Mouse (Mus musculus): ENCODE measurements around the gene Dnajc15. TPM values are rescaled to one million over a fixed set of nuclear protein-coding genes. Genes with fewer than 3 reads are reported as not detected.

Dnajc15 gene
- polyA plus RNA-seq, 1 experiment from 2014 or later = 107 TPM

DNA sequence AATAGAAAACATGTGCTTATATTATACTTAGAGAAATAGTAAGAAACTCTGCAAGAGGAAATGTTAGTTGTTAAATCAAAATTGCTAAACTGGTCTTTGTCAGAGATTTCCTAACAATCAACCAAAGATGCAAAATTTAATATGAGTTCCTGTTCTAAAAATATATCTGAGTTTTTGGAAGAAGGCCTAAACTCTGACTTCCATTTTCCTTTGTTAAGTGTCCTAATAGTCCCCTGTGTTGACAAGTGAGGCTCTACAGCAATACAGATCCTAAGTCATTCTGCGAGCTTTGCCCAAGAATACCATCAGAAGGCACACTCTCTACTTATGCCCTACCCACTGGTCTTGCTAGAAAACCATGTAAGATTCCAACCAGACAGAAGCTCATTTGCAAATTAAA is 21.0 kb downstream of the Dnajc15 start:
- Histone ChIP-seq H3K27ac (no peak overlapping the region), H3K9me3 (no peaks in the 10 kb centered on the region), H3K4me2 (no peak overlapping the region), H3K4me1 (no peaks in the 10 kb centered on the region), H3K27me3 (no peaks in the 10 kb centered on the region), H3K9ac (no peak overlapping the region), H3K36me3 (peaks cover 16% of the 10 kb centered on the region), H3K4me3 (no peak overlapping the region)
- WGBS = 65% methylated on average over 1 of the region's 1 CpGs
- ATAC-seq (ENCODE audit: insufficient number of reproducible peaks, insufficient read depth, low FRiP score, low TSS enrichment, low read depth) = no peak

DNA sequence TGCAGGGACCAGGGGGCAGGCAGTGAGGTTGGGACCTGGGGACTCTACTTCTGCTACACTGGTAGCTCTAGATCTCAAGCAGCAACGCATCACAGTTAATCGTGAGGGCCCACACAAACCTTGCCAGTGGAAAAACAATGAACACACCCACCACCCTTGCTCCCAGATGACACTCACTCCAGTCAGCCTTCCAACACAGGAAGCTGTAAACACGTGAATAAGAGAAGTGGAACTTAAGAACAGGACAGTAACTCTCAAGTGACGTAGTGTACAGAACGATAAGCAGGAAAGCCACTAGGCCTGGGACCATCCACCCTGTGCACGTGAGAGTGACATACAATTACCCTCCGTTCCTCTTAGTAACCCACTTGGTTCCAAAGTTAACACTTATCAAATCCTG is 25.1 kb downstream of the Dnajc15 start:
- Histone ChIP-seq H3K9me3 (no peaks in the 10 kb centered on the region), H3K27me3 (no peaks in the 10 kb centered on the region), H3K36me3 (peaks cover 13% of the 10 kb centered on the region), H3K4me2 (no peak overlapping the region), H3K4me3 (no peak overlapping the region), H3K27ac (no peak overlapping the region), H3K4me1 (no peaks in the 10 kb centered on the region; the same call in 1 of the 2 replicates), H3K9ac (no peak overlapping the region)
- WGBS = 82% methylated on average over 7 of the region's 7 CpGs
- ATAC-seq (ENCODE audit: insufficient number of reproducible peaks, insufficient read depth, low FRiP score, low TSS enrichment, low read depth) = no peak

DNA sequence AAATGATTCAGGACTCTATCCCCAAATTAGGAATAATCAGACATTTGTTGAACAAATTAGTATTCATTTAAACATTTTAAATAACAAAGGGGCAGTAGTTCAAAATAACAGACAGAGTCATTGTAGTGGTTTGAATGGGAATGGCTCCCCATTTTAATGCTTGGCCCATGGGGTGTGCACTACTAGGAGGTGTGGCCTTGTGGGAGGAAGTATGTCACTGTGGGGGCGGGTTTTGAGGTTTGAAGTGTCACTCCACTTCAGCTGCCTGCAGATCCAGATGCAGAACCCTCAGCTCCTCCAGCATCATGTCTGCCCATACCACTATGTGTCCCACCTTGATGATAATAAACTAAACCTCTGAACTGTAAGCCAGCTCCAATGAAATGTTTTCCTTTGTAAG is 26.6 kb downstream of the Dnajc15 start:
- H3K4me3 ChIP-seq = no peak overlapping the region
- WGBS = 91% methylated on average over 1 of the region's 1 CpGs
- no peaks in the 10 kb centered on the region for H3K27me3 ChIP-seq

DNA sequence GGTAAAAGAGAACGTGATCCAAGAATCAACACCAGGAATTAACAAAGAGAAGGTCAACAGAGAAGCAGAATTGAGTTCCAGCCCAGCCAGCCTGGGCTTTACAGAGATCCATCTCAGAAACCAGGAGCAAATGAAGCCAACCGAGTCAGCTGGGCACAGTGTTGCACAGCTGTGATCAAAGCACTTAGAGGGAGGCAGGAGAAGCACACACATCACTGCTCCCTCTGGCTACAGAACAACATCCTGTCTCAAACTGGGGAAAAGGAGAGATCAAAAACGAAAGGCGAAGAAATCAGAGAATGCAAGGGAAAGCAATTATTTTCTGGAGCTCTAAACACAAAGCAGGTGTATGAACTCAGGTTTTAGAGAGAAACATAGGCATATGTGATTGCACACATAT is 28.7 kb downstream of the Dnajc15 start:
- no peak overlapping the region for H3K27ac ChIP-seq
- no peak overlapping the region for H3K4me3 ChIP-seq
- no peak overlapping the region for H3K4me2 ChIP-seq
- WGBS = 35% methylated on average over 4 of the region's 4 CpGs
- H3K36me3 ChIP-seq = peaks cover 4% of the 10 kb centered on the region; the same call in 1 of the 2 replicates
- H3K9me3 ChIP-seq = no peaks in the 10 kb centered on the region
- no peaks in the 10 kb centered on the region; the same call in 1 of the 2 replicates for H3K4me1 ChIP-seq
- no peak for ATAC-seq (ENCODE audit: insufficient number of reproducible peaks, insufficient read depth, low FRiP score, low TSS enrichment, low read depth)
- no peaks in the 10 kb centered on the region for H3K27me3 ChIP-seq
- no peak overlapping the region for H3K9ac ChIP-seq

More for the DNA sequence above, 26.6 kb downstream of the Dnajc15 start:
- no peak overlapping the region for H3K4me2 ChIP-seq
- no peak for ATAC-seq (ENCODE audit: insufficient number of reproducible peaks, insufficient read depth, low FRiP score, low TSS enrichment, low read depth)
- H3K27ac ChIP-seq = no peak overlapping the region
- no peaks in the 10 kb centered on the region; the same call in 1 of the 2 replicates for H3K4me1 ChIP-seq
- H3K36me3 ChIP-seq = peaks cover 13% of the 10 kb centered on the region
- H3K9ac ChIP-seq = no peak overlapping the region
- no peaks in the 10 kb centered on the region for H3K9me3 ChIP-seq

DNA sequence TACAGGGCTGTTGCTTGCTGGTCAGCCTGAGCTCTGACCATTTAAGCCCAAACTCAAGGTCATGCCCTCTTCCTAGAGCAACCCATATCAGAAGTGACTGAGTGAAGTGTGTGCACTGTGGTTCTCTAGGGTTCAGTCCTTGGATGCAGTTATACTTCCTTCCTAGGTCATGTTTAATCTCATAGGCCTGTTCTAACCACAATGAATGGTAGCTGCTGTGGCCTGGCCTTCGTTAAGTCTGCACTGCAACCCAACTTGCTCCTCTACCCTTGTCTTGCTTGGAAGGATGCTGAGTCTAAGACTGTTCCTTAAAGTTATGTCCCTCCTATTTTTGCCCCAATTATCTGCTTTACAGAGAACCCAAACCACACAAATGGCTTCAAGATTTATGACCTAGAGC is 29.4 kb downstream of the Dnajc15 start:
- Histone ChIP-seq H3K9me3 (no peaks in the 10 kb centered on the region), H3K4me2 (no peak overlapping the region), H3K9ac (no peak overlapping the region), H3K4me3 (no peak overlapping the region), H3K4me1 (peaks cover 2% of the 10 kb centered on the region; the same call in 1 of the 2 replicates), H3K27ac (no peak overlapping the region), H3K27me3 (no peaks in the 10 kb centered on the region), H3K36me3 (no peaks in the 10 kb centered on the region)
- WGBS = 82% methylated on average over 1 of the region's 1 CpGs
- ATAC-seq (ENCODE audit: insufficient number of reproducible peaks, insufficient read depth, low FRiP score, low TSS enrichment, low read depth) = no peak

DNA sequence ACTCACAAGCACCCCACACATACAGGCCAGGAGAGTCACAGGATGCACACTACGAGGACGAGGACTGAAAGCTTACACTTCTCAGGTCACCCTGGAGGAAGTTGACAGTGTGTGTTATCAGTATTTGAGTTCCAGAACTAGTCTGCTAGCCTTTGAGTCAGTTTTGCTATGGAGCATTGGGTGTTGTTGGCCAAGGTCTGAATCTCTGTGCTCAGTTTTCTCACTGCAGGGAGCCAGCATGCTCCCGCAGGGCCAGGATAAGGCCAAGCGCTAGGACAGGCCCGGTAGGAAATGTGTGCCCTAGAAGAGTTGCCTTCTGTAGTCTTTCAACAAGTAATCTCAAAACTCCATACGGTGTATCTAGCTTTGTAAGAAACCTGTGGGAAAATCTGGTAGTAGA is 34.4 kb downstream of the Dnajc15 start:
- Histone ChIP-seq H3K4me1 (0 out of 2 replicates have a peak, but pooled peaks cover 4% of the 10 kb centered on the region), H3K27ac (no peak overlapping the region), H3K27me3 (no peaks in the 10 kb centered on the region), H3K9ac (no peak overlapping the region), H3K9me3 (no peaks in the 10 kb centered on the region), H3K36me3 (no peaks in the 10 kb centered on the region), H3K4me2 (no peak overlapping the region), H3K4me3 (no peak overlapping the region)
- no peak for ATAC-seq (ENCODE audit: insufficient number of reproducible peaks, insufficient read depth, low FRiP score, low TSS enrichment, low read depth)
- WGBS = 80% methylated on average over 6 of the region's 6 CpGs

DNA sequence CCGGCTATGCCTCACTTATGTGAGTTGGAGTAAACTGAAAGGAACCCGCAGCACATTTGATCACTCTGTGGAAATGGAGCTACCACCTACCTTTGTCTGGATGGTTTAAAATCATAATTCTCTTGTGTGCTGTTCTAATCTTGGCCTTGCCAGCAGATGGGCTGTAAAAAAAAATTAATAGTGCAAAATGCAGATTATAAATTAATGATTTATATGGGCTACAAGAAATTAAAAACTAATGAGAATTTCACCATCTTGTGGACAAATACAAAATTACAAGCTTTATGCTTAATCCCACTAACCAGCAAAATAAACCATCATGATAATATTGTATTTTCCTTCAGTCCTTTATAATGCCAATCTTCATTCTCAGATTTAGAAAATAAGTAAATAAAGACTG is 34.8 kb downstream of the Dnajc15 start:
- Histone ChIP-seq H3K36me3 (no peaks in the 10 kb centered on the region), H3K4me2 (no peak overlapping the region), H3K4me3 (no peak overlapping the region), H3K4me1 (0 out of 2 replicates have a peak, but pooled peaks cover 4% of the 10 kb centered on the region), H3K27ac (no peak overlapping the region), H3K9ac (no peak overlapping the region), H3K9me3 (no peaks in the 10 kb centered on the region), H3K27me3 (no peaks in the 10 kb centered on the region)
- no peak for ATAC-seq (ENCODE audit: insufficient number of reproducible peaks, insufficient read depth, low FRiP score, low TSS enrichment, low read depth)
- 87% methylated on average over 2 of the region's 2 CpGs for WGBS

DNA sequence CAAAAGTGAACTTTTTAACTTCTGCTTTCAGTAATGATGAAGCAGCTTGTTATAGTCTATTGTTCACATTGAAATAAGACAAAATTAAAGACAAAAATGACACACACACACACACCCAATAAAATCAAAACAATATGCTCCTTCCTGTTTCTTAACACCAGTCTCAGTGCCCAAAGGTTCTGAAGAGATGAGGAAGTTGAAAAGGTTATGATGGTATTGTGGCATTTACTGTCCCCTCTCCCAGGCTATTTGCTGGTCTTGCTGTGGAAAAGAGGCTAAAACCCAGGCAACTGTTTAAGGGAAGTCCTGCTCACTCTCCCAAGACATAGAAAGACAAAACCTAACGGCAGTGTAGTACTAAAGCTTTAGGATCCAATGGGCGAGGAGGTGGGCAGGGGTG is 38.1 kb downstream of the Dnajc15 start:
- Histone ChIP-seq H3K9me3 (no peaks in the 10 kb centered on the region), H3K27me3 (no peaks in the 10 kb centered on the region), H3K4me1 (0 out of 2 replicates have a peak, but pooled peaks cover 4% of the 10 kb centered on the region), H3K27ac (no peak overlapping the region), H3K9ac (no peak overlapping the region), H3K36me3 (no peaks in the 10 kb centered on the region), H3K4me3 (no peak overlapping the region), H3K4me2 (no peak overlapping the region)
- no peak for ATAC-seq (ENCODE audit: insufficient number of reproducible peaks, insufficient read depth, low FRiP score, low TSS enrichment, low read depth)
- 87% methylated on average over 2 of the region's 2 CpGs for WGBS

DNA sequence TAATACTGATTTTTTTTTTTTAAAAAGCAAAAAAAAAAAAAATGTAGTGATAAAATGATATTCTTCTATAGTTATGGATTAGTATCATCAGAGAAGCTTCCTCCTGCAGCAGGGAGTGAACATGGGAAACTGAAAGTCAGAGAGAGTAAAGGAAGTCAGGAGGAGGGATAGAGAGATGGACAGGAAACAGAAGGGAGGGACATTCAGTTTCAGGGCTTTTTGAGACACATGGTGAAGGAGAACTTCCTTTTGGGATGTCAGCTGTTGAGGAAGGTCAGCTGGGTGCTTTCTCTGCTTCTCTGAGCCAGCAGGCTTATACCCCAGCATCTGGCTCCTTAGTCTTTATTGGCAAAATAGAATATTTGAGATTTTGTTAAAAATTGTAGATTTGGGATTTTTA is 42.6 kb downstream of the Dnajc15 start:
- no peak overlapping the region for H3K4me3 ChIP-seq

DNA sequence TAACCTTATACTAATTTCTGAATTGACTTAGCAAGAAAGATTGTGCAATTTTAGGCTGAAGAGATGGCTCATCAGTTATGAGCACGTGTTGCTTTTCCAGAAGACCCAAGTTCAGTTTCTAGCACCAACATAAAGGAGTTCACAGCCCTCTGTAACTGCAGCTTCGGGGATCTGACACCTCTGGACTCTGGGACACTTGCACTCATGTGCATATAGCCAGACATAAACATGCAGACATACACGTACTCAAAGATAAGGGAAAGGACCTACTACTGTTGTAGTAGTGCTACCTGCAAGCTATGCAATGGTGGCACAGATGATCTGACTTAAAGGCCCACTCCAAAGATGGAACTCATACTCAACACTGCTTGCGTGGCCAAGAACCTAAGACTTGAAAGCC is 43.0 kb downstream of the Dnajc15 start:
- 92% methylated on average over 4 of the region's 4 CpGs for WGBS
- H3K27ac ChIP-seq = no peak overlapping the region
- H3K27me3 ChIP-seq = no peaks in the 10 kb centered on the region
- ATAC-seq (ENCODE audit: insufficient number of reproducible peaks, insufficient read depth, low FRiP score, low TSS enrichment, low read depth) = no peak
- H3K36me3 ChIP-seq = no peaks in the 10 kb centered on the region
- H3K4me3 ChIP-seq = no peak overlapping the region
- no peak overlapping the region for H3K4me2 ChIP-seq
- H3K9ac ChIP-seq = no peak overlapping the region
- no peaks in the 10 kb centered on the region for H3K9me3 ChIP-seq
- no peaks in the 10 kb centered on the region for H3K4me1 ChIP-seq

More for the DNA sequence above, 42.6 kb downstream of the Dnajc15 start:
- Histone ChIP-seq H3K36me3 (no peaks in the 10 kb centered on the region), H3K9ac (no peak overlapping the region), H3K9me3 (no peaks in the 10 kb centered on the region), H3K4me2 (no peak overlapping the region), H3K27ac (no peak overlapping the region), H3K27me3 (no peaks in the 10 kb centered on the region), H3K4me1 (no peaks in the 10 kb centered on the region)
- no peak for ATAC-seq (ENCODE audit: insufficient number of reproducible peaks, insufficient read depth, low FRiP score, low TSS enrichment, low read depth)

DNA sequence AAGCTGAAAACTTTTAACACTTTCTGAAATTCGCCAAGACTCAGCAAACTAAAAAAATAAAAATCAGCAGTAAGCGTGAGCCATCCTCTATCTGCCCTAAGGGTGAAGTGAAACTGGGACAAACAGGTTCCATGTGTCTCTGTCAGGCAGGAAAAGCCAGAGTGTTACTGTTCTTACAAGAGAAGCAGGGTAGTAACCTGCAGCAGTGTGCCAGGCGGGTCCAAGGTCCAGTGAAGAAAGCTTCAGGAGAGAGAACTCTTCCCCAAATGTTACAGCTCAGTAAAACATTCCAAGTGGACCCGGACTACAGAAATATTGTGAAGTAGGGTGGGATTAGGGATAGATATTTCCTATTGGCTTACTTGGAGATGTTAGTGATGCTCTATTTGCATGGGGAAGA is 45.3 kb downstream of the Dnajc15 start:
- Histone ChIP-seq H3K4me1 (no peaks in the 10 kb centered on the region), H3K36me3 (no peaks in the 10 kb centered on the region), H3K9ac (no peak overlapping the region), H3K27ac (no peak overlapping the region), H3K9me3 (no peaks in the 10 kb centered on the region), H3K4me3 (no peak overlapping the region), H3K27me3 (no peaks in the 10 kb centered on the region), H3K4me2 (no peak overlapping the region)
- WGBS = 53% methylated on average over 4 of the region's 4 CpGs
- no peak for ATAC-seq (ENCODE audit: insufficient number of reproducible peaks, insufficient read depth, low FRiP score, low TSS enrichment, low read depth)

DNA sequence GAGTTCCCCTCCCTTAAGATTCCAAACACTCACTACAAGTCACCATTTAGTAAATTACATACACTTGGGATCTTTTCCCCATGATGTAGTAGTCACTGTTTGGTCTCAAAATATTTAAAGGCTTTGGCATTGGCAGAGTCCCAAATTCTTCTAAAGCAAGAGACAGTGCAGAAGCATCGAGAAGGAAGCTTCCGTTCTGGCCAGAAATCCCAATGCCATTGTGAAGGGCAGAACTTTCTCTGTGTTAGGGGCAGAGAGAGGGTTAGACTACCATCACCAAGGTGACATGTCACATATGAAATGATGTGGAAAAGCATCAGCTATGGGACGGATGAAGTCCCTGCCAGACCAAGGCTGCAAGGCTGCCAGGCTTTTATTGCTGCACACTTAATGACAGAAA is 49.0 kb downstream of the Dnajc15 start:
- Histone ChIP-seq H3K27me3 (no peaks in the 10 kb centered on the region), H3K27ac (no peak overlapping the region), H3K36me3 (peaks cover 8% of the 10 kb centered on the region), H3K9me3 (no peaks in the 10 kb centered on the region), H3K4me1 (no peaks in the 10 kb centered on the region), H3K4me2 (no peak overlapping the region), H3K9ac (no peak overlapping the region), H3K4me3 (no peak overlapping the region)
- 68% methylated on average over 3 of the region's 3 CpGs for WGBS
- no peak for ATAC-seq (ENCODE audit: insufficient number of reproducible peaks, insufficient read depth, low FRiP score, low TSS enrichment, low read depth)

DNA sequence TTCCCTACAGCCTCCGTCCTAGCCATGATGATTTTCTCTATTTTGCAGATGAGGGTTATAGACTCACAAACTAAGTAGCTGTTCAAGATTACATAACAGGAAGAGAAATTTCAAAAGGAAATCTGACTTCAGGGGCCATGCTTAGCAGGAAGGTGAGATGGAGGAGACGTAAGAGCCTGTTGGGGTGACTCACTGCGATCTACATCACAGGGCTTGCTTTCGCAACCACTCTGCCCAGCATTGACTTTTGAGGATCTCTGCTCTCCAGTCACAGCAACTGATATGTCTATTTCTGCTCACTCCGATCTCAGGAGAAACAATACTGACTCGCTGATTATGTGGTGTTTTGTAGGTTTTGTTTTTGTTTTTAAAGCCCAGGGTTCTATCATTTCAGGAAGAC is 49.8 kb downstream of the Dnajc15 start:
- WGBS = 92% methylated on average over 6 of the region's 6 CpGs
- Histone ChIP-seq H3K36me3 (peaks cover 8% of the 10 kb centered on the region), H3K4me2 (no peak overlapping the region), H3K9me3 (no peaks in the 10 kb centered on the region), H3K4me1 (no peaks in the 10 kb centered on the region), H3K27me3 (no peaks in the 10 kb centered on the region), H3K4me3 (no peak overlapping the region), H3K9ac (no peak overlapping the region), H3K27ac (no peak overlapping the region)
- no peak for ATAC-seq (ENCODE audit: insufficient number of reproducible peaks, insufficient read depth, low FRiP score, low TSS enrichment, low read depth)
